Mouse (Mus musculus) MEL-GATA-1-ER (cell line): ENCODE measurements around the gene Txndc15.

Source experiments
- DNase-seq: peaks from one replicate; pipeline ENCODE4 v3.0.0-alpha.2; 2012; ENCODE audit warnings: low read depth; ENCODE audit errors: extremely low read depth

Txndc15 gene

GRCm38 (mm10) chr13:55714501-55715166 is at the start of gene Txndc15:
Gene Txndc15, plus strand, starts transcription at chr13:55714650.
- peak; percentile 61 for DNase-seq

GRCm38 (mm10) chr13:55668550-55668949 is 45.9 kb upstream of the Txndc15 start:
- peak; percentile 23 for DNase-seq

GRCm38 (mm10) chr13:55672711-55673110 is 41.7 kb upstream of the Txndc15 start:
- no peak for DNase-seq

- DNase-seq = no peak
Measured at GRCm38 (mm10) chr13:55677364-55677763, 37.1 kb upstream of the Txndc15 start.

GRCm38 (mm10) chr13:55682201-55682600 is 32.2 kb upstream of the Txndc15 start:
- DNase-seq = no peak

DNA sequence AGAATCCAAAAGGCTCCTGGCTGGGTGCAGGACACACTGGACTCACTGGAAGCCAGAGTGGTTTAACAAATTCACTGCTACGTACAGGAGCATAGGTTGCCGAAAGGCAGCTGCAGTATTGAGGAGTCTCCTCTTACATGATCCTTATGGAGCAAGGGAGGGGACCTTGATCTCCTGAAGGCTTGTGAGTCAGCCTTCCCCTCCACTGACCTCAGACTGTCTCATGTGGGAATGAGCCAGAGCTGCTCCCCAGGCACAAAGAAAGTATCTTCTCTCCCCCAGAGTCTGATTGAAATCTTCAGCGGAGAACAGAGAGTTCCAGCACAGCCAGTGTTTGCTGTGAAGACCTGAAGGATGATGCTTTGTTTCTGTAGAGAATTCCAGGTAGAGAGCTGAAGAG is 30.9 kb upstream of the Txndc15 start:
- DNase-seq = no peak

- no peak for DNase-seq
Measured at GRCm38 (mm10) chr13:55686107-55686633, 28.3 kb upstream of the Txndc15 start.

DNA sequence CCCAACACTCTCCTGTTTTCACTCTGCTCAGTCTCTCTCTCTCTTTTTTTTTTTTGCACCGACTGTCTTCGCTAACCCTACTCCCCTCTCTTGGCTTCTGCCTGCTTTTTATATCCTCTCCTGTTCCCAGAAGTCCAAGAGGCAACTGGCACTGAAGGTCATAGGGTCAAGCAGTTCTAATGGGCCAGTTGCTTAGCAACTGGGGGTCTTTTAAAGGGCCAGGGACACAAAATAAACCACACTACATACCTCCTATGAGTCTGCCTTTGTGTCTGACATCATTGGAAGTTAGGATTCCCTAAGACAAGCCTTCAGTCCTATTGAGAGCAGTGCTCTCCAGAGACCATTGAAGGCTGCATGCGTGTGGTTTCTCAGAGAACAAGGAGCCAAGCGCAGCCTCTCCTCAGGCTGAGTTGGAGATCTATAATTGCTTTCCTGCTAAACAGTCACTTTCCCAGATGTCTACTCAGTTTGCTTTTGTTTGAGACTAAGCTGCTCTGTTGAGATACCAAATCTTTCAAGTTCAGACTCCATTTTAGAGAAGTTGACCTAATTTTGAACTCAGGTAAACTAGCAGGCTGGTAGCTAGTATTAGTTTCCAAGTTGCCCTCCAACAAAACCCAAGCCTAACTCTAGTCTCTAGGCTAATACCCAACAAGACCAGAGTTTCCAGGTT is 26.4 kb upstream of the Txndc15 start:
- DNase-seq = peak; percentile 54

DNA sequence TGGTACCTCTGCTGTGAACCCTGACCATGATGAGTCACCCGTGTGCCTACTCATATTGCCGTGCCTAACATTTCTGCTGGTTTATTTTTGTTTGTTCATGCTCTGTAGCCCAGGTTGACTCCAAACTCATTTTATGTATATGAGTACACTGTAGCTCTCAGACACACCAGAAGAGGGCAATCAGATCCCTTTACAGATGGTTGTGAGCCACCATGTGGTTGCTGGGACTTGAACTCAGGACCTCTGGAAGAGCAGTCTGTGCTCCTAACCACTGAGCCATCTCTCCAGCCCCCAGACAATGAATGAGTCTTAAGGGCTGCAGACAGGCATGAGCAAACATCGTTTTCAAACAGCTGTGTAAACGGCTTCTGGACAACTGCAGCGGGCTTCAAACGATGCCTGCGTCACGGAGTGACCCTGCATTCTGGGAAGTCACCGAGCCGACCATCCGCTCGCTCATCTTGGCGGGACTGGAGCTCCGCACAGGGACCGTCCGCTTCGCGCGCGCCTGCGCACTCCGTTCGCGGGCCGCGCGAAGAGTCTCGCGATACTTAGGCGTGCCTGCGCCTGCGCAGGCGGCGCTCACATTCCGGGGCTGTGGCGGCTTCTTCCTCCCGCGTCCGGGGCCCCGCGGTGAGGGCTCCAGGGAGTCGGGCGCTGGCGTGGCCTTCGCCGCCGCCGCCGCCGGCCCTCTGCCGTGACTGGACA is 21.8 kb upstream of the Txndc15 start, which contains the start of gene B230219D22Rik:
Gene B230219D22Rik (plus strand): TSS at position 590 of the 708 bp plus-strand sequence.
- DNase-seq = peak; percentile 78

DNA sequence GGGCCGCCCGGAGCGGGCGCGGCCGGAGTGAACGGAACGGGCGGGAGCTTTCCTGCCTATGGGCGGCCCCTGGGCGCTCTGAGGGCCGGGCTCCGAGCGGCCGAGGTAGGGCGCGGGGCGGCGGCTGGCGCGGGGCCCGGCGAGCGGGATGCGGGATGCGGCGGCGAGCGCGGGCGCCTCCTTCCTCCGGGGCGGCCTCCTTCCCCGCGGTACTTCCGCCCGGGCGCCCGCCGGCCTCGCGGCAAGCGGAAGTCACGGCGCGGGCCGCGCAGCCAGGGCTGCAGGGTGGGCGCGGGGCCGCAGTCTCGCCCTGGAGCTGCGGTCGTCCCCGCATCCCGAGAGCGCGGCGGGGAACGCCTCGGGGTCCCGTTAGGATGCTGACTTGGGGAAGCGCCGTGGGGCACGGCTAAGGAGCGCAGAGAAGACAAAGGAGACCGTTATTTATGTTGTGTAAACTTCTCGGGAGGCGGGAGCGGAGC is 21.2 kb upstream of the Txndc15 start:
- no peak for DNase-seq

GRCm38 (mm10) chr13:55694110-55694509 is 20.3 kb upstream of the Txndc15 start:
- no peak for DNase-seq

GRCm38 (mm10) chr13:55695989-55696388 is 18.5 kb upstream of the Txndc15 start:
- DNase-seq = peak; percentile 50

GRCm38 (mm10) chr13:55704301-55704700 is 10.1 kb upstream of the Txndc15 start:
- no peak for DNase-seq

DNA sequence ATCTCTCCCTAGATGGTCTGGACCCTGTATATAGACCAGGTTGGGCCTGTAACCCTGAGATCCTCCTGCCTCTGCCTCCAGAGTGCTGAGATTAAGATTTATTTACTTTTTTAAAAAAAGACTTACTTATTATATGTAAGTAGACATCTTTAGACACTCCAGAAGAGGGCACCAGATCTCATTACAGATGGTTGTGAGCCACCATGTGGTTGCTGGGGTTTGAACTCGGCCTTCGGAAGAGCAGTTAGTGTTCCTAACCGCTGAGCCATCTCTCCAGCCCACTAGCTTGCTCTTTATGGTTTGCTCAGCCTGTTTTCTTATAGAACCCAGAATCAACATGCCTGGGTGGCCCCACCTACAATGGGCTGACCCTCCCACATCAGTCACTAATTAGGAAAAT is 1.6 kb upstream of the Txndc15 start:
- DNase-seq = no peak

DNA sequence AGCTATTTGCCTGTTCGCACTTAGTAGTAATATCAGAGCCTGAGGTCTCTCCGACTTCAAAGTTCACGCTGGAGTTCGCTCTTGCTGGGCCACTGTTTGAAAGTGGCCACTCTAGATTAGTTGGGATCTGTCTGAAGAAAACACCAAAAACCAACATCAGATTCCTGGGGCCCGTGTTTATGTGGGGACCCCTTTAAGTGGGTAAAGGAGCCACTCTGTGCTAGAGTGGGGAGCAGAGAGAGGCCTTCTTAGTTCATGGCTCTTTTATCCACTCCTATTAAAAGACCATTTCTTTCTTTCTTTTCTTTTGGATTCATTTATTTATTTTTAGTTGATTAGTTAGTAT is 690 bp downstream of the Txndc15 start:
- DNase-seq = no peak

GRCm38 (mm10) chr13:55715908-55716510 is 1.6 kb downstream of the Txndc15 start:
- DNase-seq = no peak

- no peak for DNase-seq
Measured at GRCm38 (mm10) chr13:55721516-55721915, 7.1 kb downstream of the Txndc15 start.

- DNase-seq = no peak
Measured at GRCm38 (mm10) chr13:55721995-55722394, 7.5 kb downstream of the Txndc15 start.

GRCm38 (mm10) chr13:55726598-55727119 is 12.2 kb downstream of the Txndc15 start:
- peak; percentile 38 for DNase-seq

- peak; percentile 50 for DNase-seq
Measured at GRCm38 (mm10) chr13:55727120-55727838, 12.8 kb downstream of the Txndc15 start, which contains the start of gene Pcbd2. Gene Pcbd2, plus strand, starts transcription at chr13:55727368.

- DNase-seq = peak; percentile 73
Measured at GRCm38 (mm10) chr13:55727839-55728238, 13.4 kb downstream of the Txndc15 start.
